Mouse (Mus musculus) thymus, postnatal 36 days (tissue): ENCODE data around the gene Sf3b5.

Source experiments
- DNase-seq, 2 experiments: peaks; one replicate each; pipeline ENCODE4 v3.0.0; 2022; ENCODE audit warnings: mixed read lengths in 2 of 2

Sf3b5 gene

DNA sequence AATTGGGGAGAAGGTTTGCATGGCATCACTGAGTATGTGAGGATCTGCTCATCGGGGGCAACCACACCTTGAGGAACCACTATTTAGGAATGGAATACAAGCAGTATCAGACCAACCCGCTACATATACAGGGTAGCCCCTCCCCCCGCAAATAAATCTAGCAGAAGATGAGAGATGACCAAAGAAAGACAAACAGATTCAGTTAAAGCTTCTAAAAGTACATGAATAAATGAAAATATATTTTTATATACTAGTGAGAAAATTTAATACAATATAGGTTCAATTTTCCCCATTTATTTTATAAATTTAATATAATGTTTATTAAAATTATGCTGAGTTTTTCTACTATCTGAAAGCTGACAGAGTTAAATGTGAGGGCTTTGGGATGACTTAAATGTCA, at the start of gene Sf3b5:
Gene Sf3b5 (plus strand): TSS at position 301 of the 400 bp plus-strand sequence.
- no peak for DNase-seq

DNA sequence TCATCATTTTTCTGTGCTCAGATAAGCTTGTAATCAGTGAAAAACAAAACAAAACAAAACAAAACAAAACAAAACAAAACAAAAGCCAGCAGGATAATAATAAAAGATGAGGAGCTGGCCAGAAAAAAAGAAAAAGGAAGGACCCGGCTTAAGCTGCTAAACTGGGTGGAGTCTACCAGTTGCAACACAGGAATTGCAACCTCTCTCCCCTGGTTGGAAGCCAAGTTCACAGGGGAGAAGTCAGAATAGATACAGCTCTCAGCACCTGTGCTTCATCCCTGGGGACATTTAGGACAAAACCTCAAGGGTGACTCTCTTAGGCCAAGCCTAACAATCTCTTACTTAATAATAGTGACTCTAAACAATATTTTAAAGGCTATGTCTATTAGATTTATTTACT, 49.3 kb upstream of the Sf3b5 start:
- DNase-seq: no peak

DNA sequence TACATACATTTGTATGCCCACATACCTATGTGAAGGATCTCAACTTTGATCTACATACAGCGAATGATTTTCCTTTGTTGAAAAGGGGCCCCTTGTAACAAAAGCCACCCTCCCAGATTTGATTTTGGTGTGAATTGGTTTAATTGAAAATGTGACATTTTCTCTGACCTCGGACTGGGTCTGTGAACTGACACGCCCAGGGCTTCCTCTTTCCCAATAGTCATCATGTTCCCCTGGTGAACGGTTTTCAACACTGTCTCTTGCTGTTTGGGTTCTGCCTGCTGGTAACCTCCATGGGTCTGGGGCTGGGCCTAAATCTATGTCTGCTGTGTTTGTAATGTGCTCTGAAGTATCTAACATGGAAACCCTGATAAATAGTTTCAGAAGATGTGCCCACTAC, 47.9 kb upstream of the Sf3b5 start:
- no peak for DNase-seq

DNA sequence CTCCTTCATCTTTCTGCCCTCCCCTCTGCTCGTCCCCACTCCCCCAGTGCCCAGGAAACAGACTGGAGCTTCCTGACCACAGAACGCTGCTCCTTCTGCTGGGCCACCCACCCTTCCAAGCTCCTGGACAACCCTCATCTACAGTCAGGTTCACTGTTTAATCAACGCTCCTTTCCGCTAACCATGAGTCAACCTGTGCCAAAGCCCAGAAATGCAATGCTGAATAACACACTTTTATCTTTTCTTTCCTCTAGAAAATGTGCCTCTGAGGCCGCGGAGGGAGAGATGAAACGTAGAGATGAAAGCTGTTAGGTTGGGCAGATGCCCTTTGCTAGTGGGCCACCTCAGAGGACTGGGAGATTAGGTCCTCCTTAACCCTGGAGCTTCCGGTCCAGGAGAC, 43.6 kb upstream of the Sf3b5 start:
- DNase-seq: no peak

DNA sequence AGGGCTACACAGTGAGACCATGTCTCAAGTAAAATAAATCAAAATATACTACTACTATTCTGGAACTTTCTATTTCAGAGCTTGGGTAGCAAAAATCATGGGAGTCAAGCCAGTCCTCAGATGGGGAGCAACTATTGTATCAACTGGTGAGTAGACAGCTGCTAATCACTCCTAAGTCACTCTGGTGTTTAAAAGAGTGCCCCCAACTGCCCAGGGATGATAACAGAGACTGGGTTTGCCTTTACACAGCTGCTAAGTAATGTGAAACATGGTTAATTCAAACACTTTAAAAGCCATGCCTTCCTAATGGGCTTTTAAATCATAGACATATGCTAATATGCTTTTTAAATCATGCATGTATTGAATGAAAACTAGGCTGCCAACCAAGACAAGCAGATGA, 42.9 kb upstream of the Sf3b5 start:
- no peak for DNase-seq

DNA sequence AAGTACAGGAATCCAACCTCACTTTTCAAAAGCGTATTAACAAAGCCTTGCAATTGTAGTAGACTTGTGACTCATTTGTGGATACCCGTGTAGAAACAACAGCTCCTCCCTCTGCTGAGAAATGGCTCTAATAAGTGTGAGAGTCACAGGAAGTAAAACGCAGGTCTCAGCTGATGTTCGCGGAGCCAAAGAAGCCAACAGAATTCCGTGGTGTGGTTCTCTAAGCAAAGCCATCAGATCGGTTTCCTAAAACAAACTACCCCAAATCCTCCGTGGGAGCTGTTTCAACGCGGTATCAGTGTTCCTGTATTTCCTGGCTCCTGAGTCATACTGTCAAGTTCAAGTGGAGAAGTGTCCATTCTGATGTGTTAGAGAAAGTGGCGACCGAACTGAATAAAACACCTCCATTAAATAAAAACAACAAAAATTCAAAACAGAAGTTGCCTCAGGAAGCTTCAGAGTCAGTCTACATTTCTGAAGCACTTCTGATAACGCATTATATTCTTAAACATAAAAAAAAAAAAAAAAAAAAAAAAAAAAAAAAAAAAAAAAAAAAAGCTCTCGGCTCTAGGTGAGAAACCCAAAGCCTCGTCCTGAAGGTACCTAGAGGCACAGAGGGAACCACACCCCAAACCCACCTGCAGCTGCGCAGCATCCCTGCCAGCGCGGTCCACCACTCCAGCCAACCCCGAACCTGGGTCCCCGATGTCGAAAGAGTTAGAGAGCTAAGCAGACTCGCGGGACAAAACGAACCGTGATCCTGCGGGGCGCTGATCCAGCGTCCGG, 41.6 kb upstream of the Sf3b5 start:
- DNase-seq: peak in 1 of 2 experiments; percentile 5

DNA sequence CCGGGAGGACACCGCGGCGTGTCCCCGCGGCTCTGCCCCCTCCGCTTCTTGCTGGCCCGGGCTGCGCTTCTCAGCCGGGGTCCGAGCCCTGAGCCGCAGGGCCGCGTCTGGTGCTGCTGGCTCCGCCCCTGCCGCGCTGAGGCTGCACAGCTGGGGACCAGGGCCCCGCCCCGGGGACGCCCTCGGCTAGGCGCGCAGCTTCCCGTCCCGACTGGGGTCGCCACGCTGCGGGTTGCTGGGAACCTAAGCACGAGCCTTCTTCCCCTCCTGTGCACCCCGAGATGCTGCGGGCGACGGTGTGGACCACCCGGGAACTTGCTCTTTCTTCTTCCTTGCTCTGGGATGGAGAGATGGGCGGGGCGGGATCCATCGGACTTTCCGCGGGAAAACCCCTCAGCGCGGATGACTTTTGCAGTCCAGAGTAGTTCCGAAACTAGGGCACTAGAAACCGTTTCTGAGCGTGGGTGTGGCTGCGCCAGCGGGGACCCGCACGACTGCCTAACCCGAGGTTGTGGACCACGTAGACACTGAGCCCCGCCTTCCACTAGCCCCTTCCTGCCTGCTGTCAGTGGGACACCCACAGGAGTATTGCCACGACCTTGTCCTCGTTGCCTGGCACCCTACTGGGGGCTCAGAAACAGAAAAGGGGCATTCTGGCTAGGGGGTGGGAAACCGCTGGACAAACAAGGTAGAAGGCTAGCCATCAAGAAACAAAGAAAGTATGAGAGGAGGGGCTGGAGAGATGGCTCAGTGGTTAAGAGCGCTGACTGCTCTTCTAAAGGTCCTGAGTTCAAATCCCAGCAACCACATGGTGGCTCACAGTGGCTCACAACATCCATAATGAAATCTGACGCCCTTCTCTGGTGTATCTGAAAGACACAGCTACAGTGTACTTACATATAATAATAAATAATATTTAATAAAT, 40.7 kb upstream of the Sf3b5 start, which contains the start of gene Stx11:
Gene Stx11 (minus strand): TSS at position 148 of the 925 bp plus-strand sequence.
- peak; percentile 88 to 91 for DNase-seq

DNA sequence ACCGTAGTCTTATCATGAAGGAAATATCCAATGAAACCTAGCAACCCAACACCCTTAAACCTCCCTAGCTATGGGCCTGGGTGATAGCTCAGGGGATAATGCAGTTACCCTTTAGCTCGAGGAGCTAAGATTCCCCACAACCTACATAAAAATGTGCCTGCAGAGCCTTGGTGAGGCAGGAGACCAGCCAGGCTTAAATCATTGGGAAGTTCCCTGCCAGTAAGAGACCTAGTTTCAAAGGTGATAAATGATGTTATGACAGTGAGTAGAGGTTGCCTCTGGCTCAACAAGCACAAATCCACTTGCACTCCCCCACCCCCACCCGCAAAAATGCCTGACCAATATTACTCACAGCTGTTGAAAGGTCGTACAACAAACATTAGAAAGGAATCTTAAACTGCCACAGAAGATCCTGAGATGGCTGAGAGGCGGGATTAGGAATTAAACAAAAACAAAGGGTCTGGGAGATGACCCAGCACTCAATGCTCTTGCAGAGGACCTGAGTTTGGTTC, 39.4 kb upstream of the Sf3b5 start:
- no peak for DNase-seq

DNA sequence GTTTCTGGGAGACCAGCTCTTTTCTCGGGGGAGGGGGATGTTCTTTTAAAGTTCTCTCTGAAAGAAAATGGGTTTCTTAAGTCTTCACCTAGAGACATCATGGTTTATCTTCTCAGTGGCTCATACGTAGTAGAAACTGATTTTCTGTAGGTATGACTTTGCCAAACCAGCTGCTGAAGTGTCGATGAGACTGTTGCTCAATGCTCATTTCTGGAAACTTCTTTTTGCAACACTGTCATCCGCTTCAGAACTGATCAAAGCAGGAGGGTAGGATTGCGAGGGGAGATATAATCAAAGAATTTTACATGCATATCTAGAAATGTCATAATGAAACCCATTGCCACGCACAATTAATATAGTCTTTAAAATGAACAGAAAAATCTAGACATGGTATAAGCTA, 30.6 kb upstream of the Sf3b5 start:
- no peak for DNase-seq

DNA sequence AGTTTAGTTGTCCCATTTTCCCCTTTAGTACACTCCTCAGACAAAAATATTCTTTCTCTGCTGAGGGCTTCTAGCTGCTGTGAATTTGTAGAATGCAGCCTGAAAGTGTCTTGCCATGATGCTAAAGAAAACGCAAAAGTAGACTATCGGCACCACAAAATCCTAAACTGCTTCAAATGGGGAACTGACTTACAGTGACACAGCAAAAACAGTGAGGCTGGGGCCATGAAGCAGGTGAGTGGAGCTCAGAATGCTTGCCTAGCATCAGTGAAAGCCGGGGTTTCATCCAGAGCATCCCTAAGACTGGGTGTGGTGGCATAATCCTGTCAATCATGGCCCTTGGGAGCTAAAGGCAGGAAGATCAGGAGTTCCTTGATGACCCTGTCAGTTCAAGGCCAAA, 29.7 kb upstream of the Sf3b5 start:
- no peak for DNase-seq

DNA sequence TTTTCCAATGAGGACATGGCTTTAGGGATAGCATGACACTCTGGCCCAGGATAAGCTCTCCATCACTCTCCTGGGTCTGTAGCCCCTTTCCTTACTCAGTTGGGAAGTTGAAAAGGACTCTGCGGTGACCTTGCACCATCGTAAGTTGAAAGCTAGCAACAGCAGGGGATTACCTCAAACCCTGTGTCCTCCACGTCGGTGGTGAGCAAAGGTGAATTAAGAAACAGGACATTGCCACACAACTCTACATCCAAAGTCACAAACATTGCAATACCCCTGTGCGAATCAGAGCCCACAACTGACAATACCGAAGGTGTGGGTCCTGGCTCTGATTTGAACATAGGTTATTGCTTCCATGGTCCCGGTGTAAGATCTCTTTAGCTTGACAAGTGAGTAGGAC, 29.2 kb upstream of the Sf3b5 start:
- no peak for DNase-seq

DNA sequence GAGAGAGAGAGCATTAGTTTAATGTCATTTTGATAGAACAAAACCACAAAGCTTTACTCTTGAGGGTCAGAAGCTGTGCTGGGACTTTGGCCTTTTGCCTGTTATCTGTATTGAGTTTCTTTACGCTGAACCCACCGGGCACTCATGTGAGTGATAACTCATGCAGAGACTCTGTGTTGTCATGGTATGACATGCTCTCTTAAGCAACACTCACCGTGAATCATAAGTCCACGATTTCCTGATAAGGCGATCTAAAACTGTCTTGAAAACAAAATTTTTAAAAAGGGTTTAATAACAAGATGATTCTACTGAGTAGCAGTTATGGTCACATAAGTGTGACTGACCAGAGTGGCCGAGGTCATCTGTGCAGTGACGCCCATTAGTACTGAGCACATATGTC, 28.6 kb upstream of the Sf3b5 start:
- DNase-seq: no peak

DNA sequence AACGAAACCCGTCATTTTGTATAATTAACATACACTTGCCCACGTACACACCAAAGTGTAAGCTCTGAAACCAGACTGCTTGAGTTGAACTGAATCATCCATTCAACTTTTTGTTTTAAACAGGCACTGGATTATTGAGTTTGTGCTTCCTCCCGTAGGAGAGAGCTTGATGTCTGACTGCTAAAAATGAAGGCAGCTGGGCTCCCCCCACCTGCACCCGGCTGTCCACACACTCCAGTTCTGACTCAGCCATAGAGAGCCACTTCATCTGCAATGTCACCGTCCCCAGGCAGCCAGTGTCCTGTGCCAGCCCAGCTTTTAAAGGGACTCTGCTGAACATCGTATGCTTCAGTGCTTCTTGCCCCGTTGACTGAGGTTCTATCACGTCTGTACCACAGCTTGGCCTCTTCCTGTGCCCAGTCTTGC, 27.3 kb upstream of the Sf3b5 start:
- no peak for DNase-seq

DNA sequence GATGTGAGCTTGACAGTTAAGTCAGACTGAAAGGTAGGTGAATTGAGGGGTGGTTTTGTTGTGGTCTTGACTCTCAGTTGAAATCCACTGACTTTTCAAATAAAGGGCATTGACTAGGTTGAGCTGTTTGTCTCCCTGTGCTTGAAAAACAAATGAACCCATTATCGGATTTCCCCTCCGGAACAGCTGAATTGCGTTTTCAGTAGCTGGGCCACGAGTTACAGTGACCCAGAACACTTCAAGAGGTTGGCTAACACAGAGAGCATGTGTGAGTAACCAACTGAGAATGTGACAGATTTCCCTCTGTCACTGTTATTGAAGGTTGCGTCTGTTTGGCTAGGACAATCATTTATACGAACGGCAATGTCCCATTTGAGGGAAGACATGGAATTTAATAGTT, 24.1 kb upstream of the Sf3b5 start:
- no peak for DNase-seq

DNA sequence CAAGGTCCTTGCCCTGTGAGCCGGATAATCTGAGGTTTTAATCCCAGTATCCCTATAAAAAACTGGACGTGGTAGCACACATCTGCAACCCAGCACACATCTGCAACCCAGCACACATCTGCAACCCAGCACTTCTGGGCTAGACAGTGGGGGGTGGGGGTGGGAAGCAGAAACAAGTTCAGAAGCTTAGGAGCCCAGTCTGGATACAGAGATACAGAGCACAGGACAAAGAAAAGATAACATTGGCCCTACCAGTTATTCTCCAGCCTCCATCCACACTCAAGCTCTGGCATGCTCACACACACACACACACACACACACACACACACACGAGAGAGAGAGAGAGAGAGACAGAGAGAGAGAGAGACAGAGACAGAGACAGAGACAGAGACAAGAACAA, 21.6 kb upstream of the Sf3b5 start:
- no peak for DNase-seq

DNA sequence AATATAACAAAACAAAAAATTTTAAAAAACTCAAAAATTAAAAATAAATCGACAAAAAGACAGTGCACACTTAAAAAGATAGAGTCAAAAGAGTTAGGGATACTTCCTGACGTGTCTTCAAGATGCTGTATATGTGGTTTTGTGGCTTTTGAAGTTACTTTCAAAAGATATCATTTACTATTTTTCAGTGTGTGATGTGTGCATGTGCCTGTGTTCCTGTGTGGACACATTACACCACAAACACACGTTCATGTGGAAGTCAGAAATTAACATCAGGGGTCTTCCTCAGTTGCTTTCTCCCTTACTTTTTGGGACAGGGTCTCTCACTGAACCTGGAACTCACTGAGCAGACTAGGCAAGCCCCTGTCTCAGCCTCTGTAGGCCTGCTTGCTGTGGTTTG, 20.1 kb upstream of the Sf3b5 start:
- no peak for DNase-seq

DNA sequence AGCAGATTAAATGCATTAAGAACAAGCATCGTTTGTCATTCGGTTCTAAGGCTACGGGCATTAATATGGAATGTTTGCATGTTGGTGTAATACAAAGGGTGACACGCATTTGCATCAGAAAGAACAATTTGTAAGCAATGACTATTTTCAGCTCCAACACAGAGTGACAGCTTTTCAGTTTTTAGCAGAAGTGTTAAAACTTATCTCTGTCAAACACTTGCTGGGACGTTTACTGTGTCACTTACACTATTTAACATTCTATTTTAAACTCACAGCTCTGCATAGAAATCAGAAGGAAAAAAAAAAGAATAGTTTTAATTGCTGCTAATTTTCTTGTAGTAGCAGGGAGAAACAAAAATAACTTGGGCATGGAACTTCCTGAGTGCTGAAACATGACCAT, 18.7 kb upstream of the Sf3b5 start:
- no peak for DNase-seq

DNA sequence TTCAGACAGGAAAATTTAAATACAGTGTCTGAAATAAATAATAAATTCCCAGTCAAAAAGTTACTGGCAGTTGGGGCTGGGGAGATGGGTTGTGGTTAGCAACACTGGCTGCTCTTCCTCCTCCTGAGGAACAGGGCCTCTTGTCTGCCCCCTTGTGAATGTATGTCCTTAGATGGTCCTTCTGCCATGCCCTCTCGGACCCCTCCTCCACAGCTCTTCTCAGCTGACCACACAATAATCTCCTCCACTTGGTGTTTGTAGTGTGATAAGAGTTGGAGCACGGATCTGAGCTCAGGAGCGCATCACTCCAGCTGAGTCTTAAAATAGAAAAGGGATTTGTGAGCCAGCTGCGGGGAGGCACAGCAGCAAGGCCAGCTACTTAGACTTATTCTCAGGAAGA, 18.2 kb upstream of the Sf3b5 start:
- DNase-seq: no peak

DNA sequence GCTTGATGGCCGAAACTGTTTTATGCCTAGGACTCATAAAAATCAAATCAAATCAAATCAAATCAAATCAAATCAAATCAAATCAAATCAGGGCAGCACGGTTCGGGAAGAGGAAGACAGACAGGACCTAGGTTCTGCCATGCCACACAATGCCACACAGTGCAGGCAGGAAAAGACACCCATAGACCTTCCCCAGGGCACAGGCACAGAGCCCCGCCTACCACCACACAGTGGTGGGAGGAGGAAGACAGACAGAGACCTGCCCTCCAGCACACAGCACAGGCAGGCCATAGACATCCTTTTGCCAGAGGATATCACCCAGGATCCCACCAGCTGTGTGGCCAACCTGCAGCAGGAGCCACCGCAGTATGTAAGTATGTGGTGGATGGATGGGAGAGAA, 13.2 kb upstream of the Sf3b5 start:
- no peak for DNase-seq

DNA sequence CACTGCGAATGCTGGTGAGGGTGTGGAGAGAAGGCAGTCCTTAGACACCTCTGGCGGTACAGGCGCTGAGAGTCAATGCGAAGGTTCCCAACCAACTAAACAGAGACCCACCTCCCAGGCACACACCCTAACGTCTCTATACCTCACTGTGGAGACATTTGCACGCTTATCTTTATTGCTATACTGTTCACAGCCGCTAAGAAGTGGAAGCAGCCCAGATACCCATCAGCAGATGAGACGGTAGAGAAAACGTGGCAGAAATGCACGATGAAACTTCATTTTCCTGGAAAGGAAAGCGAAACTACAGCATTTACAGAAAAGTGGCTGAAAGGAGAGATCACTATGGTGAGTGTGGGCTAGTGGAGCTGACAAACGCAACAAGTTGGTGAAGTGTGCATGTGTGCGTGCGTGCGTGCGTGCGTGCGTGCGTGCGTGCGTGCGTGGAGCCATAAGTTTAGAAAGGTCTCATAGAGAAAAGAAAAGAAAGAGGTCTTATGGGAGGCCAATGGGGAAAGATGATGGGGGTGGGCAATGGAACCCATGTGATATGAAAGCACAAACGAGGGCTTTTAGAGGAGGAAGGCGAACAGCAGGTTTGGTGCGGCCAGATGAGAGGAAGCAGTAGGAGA, 11.6 kb upstream of the Sf3b5 start:
- no peak for DNase-seq

DNA sequence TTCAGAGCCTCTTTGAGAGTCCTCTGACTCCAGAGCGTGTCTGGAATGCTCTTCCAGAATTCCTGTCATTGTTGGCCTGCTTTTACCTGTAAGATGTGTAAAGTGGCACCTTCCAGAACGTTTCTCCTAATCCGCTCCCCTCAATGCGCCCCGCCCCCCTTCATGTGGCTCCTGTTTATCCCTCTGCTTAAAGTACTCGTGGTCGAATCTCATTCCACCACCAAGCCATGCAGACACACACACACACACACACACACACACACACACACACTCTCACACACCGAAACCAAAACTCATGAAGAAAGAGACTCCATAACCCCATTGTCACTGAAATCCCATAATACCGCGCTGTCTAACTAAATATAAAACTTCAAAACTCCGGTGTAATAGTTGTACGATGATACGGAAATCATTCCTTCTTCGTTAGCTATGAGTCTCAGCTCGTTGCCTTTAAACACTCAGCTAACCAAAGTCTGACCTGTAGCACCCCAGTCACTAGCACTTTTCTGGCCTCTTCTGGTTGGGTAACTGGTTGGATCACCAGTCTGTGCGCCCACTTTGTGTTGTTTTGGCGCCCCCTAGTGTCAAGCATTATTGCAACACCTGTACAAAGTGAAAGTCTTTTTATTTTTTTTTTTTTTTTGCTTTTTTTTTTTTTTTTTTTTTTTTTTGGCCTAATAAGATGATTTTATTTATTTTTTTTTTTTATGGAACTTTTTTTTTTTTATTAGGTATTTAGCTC, 8.2 kb upstream of the Sf3b5 start:
- DNase-seq: peak; percentile 70 to 79
